Mouse (Mus musculus) forebrain, embryonic 12.5 days (tissue): ENCODE data around the gene Rptor. TPM values are rescaled to one million over a fixed set of nuclear protein-coding genes. Genes with fewer than 3 reads are reported as not detected.

Source experiments
- ATAC-seq: fragments of 200-750 bp; cut with Nextera tagmentation; 2 replicates; pipeline ENCODE4 v1.8.0; 2017; ENCODE audit warnings: moderate TSS enrichment; ENCODE audit not compliant: low FRiP score
- H3K27ac ChIP-seq: fragments of 300-500 bp; sonication (generic); 2 replicates; pipeline ENCODE4 v1.5.1; 2016; ENCODE audit warnings: mild to moderate bottlenecking
- H3K27me3 ChIP-seq: fragments of 300-500 bp; sonication (generic); 2 replicates; pipeline ENCODE4 v1.6.1; 2016; ENCODE audit warnings: mild to moderate bottlenecking
- H3K36me3 ChIP-seq: fragments of 300-500 bp; sonication (generic); replicated peaks from 2 replicates; pipeline ENCODE4 v1.6.1; 2016; ENCODE audit warnings: mild to moderate bottlenecking
- H3K4me1 ChIP-seq: fragments of 300-500 bp; sonication (generic); 2 replicates; pipeline ENCODE4 v1.6.1; 2016
- H3K4me2 ChIP-seq: fragments of 300-500 bp; sonication (generic); 2 replicates; pipeline ENCODE4 v1.6.1; 2016; ENCODE audit warnings: mild to moderate bottlenecking, moderate library complexity
- H3K4me3 ChIP-seq: fragments of 300-500 bp; sonication (generic); replicated peaks from 2 replicates; pipeline ENCODE4 v1.5.1; 2016; ENCODE audit warnings: mild to moderate bottlenecking
- H3K9ac ChIP-seq: fragments of 300-500 bp; sonication (generic); 2 replicates; pipeline ENCODE4 v1.6.1; 2016; ENCODE audit warnings: mild to moderate bottlenecking
- H3K9me3 ChIP-seq: fragments of 300-500 bp; sonication (generic); 2 replicates; pipeline ENCODE4 v1.6.1; 2016
- WGBS: fragments of 180-500 bp; shearing (Covaris S2); methylation state at CpG from one replicate; pipeline ENCODE4 v1.1.7; 2016; 5-methylcytosine and 5-hydroxymethylcytosine counted together
- polyA plus RNA-seq: library from polyadenylated mRNA; unstranded; fragments of >200 nt; fragmentation: Nextera tagmentation; extraction: Ambion mirVana; gene quantifications from 2 replicates; pipeline ENCODE4 v1.2.1, GENCODE M21; 2016

Rptor gene
- polyA plus RNA-seq, 1 experiment from 2014 or later, result 16.1 TPM

DNA sequence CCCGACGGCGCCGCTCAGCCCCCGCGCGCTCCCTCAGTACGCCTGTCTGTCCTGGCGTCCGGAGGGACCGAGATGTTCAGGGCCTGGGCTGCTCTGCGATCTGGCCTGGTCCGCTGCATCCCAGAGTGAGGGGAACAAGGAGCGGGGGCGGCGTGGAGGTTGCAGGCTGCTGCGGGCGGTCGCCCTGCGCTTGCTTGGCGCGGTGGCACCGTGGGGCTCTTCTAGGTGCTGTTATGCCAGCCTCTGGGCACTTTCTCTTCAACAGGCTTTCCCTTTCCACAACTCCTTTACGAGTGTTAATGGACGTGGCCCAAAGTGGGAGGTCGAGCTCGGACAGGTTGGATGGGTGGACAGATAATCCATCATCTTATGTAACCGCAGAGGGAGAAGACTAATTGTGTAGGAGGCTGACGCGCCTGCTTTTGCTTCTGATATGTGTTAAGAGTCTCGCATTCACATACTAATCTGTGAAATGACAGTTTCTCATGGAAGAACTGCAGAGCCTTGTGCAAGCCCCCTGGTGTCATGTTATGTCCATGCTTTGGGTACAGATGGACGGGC is 340.8 kb downstream of the Rptor start:
- Histone ChIP-seq H3K9ac (peak overlapping the region; percentile 75), H3K4me2 (peak overlapping the region; percentile 99), H3K4me3 (peak overlapping the region; percentile 68), H3K4me1 (peaks cover 57% of the 10 kb centered on the region), H3K27me3 (peaks cover 25% of the 10 kb centered on the region), H3K9me3 (no peaks in the 10 kb centered on the region), H3K27ac (0 out of 2 replicates have a peak overlapping the region, but pooled peaks have one; percentile 54), H3K36me3 (no peaks in the 10 kb centered on the region)
- ATAC-seq, result peak; percentile 33; the same call in 1 of the 2 replicates
- WGBS, result 9% methylated on average over 31 of the region's 32 CpGs

GRCm38 (mm10) chr11:119945343-119945742 is 342.6 kb downstream of the Rptor start:
- Histone ChIP-seq H3K27me3 (peaks cover 23% of the 10 kb centered on the region), H3K9ac (no peak overlapping the region), H3K27ac (no peak overlapping the region), H3K4me3 (no peak overlapping the region), H3K36me3 (no peaks in the 10 kb centered on the region), H3K4me2 (no peak overlapping the region), H3K9me3 (no peaks in the 10 kb centered on the region), H3K4me1 (peaks cover 45% of the 10 kb centered on the region)
- no peak for ATAC-seq
- WGBS, result 92% methylated on average over 7 of the region's 7 CpGs

- Histone ChIP-seq H3K27ac (no peak overlapping the region), H3K4me1 (peaks cover 27% of the 10 kb centered on the region), H3K4me3 (no peak overlapping the region), H3K9ac (no peak overlapping the region), H3K4me2 (no peak overlapping the region), H3K9me3 (no peaks in the 10 kb centered on the region), H3K36me3 (no peaks in the 10 kb centered on the region), H3K27me3 (peaks cover 12% of the 10 kb centered on the region; the same call in 1 of the 2 replicates)
- ATAC-seq, result no peak
- WGBS, result 96% methylated on average over 1 of the region's 1 CpGs
Observed at GRCm38 (mm10) chr11:119947426-119947825, 344.7 kb downstream of the Rptor start.

- Histone ChIP-seq H3K4me2 (no peak overlapping the region), H3K4me1 (peaks cover 29% of the 10 kb centered on the region), H3K27ac (no peak overlapping the region), H3K27me3 (peaks cover 12% of the 10 kb centered on the region; the same call in 1 of the 2 replicates), H3K36me3 (no peaks in the 10 kb centered on the region), H3K4me3 (no peak overlapping the region), H3K9ac (no peak overlapping the region), H3K9me3 (no peaks in the 10 kb centered on the region)
- ATAC-seq, result no peak
- 54% methylated on average over 2 of the region's 2 CpGs for WGBS
Observed at GRCm38 (mm10) chr11:119947897-119948296, 345.2 kb downstream of the Rptor start.

GRCm38 (mm10) chr11:119948305-119948704 is 345.6 kb downstream of the Rptor start:
- no peak for ATAC-seq
- no peaks in the 10 kb centered on the region for H3K9me3 ChIP-seq
- no peak overlapping the region for H3K27ac ChIP-seq
- H3K4me3 ChIP-seq, result no peak overlapping the region
- H3K27me3 ChIP-seq, result peaks cover 12% of the 10 kb centered on the region; the same call in 1 of the 2 replicates
- H3K36me3 ChIP-seq, result no peaks in the 10 kb centered on the region
- no peak overlapping the region for H3K9ac ChIP-seq
- no peak overlapping the region for H3K4me2 ChIP-seq
- 71% methylated on average over 4 of the region's 4 CpGs for WGBS
- H3K4me1 ChIP-seq, result peaks cover 30% of the 10 kb centered on the region

DNA sequence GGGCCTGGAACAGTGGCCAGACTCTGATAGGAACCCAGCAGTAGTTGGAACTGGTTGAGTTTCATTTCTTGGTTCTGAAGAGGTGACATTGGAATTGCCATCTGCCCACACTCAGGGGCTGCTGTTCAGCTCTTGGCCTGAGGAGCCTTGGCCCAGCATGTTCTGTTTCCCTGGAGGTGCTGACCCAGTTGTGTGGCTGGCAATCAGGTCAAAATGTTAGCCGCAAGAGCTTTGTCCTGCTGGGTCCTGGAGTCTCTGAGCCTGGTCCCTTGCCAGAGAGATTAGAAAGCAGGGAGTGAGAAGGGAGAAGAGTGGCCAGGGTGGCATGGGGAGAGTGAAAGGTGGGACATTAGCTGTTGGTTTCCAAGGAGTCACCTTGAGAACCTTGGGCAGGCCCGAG is 346.1 kb downstream of the Rptor start:
- H3K9me3 ChIP-seq, result no peaks in the 10 kb centered on the region
- peaks cover 26% of the 10 kb centered on the region for H3K4me1 ChIP-seq
- H3K27ac ChIP-seq, result no peak overlapping the region
- no peaks in the 10 kb centered on the region for H3K36me3 ChIP-seq
- H3K27me3 ChIP-seq, result peaks cover 12% of the 10 kb centered on the region; the same call in 1 of the 2 replicates
- no peak overlapping the region for H3K4me3 ChIP-seq
- whole genome bisulfite sequencing, result 89% methylated on average over 2 of the region's 2 CpGs
- H3K4me2 ChIP-seq, result no peak overlapping the region
- ATAC-seq, result no peak
- no peak overlapping the region for H3K9ac ChIP-seq

Other genes starting within 250 kb of the Rptor start
- gene Sgsh, start 247.4 kb upstream of the Rptor start, polyA plus RNA-seq, result 4.4 and 6.2 TPM in 2 replicates
- gene Slc26a11, start 247.3 kb upstream of the Rptor start, polyA plus RNA-seq, result 5.1 and 6.3 TPM in 2 replicates
- gene Rnf213, start 209.8 kb upstream of the Rptor start, polyA plus RNA-seq, result 1.9 and 2.0 TPM in 2 replicates
- gene Endov, start 111.6 kb upstream of the Rptor start, polyA plus RNA-seq, result 23.1 and 23.5 TPM in 2 replicates
- 4.0 and 4.8 TPM in 2 replicates for gene Nptx1, start 55.2 kb upstream of the Rptor start, polyA plus RNA-seq